Mouse (Mus musculus) kidney, adult 2 months (tissue): Measurements from ENCODE around the gene Olfr872.

Source experiments
- CTCF ChIP-seq: fragments of 200-500 bp; conservative IDR thresholded peaks from 2 replicates; pipeline ENCODE4 v1.5.1; 2011; ENCODE audit warnings: low read depth, mild to moderate bottlenecking, control low read depth, low read length, moderate library complexity, mixed read lengths; ENCODE audit not compliant: insufficient read depth, insufficient read length
- POLR2A ChIP-seq: fragments of 200-500 bp; IDR thresholded peaks from one replicate; pipeline ENCODE4 v1.6.1; 2011; ENCODE audit warnings: low read depth, low read length, control low read depth

DNA sequence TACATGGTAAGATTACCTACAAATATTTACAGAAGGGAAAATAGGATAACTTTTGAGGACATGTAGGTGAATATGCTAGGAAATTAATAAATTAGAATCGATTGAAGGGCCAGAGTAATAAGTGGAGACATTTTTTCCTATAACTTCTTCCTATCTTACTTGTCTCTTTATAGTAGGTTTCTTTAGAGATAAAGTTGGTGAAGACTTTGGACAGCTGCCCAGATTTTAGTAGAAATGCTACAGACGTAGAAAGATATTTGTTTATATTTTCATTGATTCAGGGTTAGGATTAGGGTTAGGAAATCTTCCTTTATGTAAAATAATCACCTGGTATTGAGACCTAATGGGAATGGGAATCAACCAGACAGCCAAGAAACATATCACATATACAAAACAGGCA lies 25.4 kb upstream of the Olfr872 start:
- no peak for TF ChIP-seq CTCF
- no peak for TF ChIP-seq POLR2A
